In the genomic region with DNA sequence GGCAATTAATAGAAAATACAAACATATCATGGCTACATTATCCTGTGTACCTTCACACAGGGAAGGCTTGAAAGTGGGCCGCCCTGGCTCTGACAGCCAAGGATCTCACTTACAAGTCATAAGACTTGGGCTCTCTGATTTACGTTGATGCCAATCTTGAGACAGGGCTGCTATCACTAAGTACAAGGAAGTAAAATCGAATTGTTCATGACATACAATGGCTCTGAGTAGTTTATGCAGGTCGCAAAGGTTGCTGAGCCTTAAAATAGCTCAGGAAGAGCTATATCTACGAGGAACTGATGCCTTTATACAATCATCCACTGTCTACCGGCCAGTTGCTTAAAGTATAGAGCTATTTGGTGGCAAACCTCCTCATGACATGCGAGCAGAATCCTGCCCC, we compare ENCODE assay signal across 24 mouse cellular contexts. TPM values are rescaled to one million over a fixed set of nuclear protein-coding genes. Genes with fewer than 3 reads are reported as not detected.
DNase-seq lines count a peak whose midpoint lies in the region; ATAC-seq and TF ChIP-seq lines count a peak whose summit lies in the region.
"Had no signal": no experiment of that assay in that cellular context is flagged by ENCODE, and none has a peak within 500 bp of the region (broad histone marks: within the 10 kb centered on the region; RNA-seq: fewer than 3 reads in every experiment).

No protein-coding gene starts in this region.

- no peaks in the 10 kb centered on the region for H3K9me3 ChIP-seq in stomach, embryonic 16.5 days (replicated peaks; ENCODE audit: control insufficient read depth, low read length)
- H3K9me3 ChIP-seq in stomach, postnatal 0 days (ENCODE audit: control insufficient read depth, low read length), result no peaks in the 10 kb centered on the region
- no peaks in the 10 kb centered on the region for H3K9me3 ChIP-seq in embryonic facial prominence, embryonic 15.5 days (replicated peaks)
- 0 out of 2 replicates have a peak, but pooled peaks cover 8% of the 10 kb centered on the region for H3K9me3 ChIP-seq in limb, embryonic 12.5 days
- H3K9me3 ChIP-seq: forebrain, embryonic 13.5 days; G1E; hindbrain, embryonic 15.5 days had no signal

- ATAC-seq in stomach, embryonic 16.5 days (ENCODE audit: insufficient read depth, low FRiP score), result no peak
- ATAC-seq in stomach, postnatal 0 days (ENCODE audit: low FRiP score, low TSS enrichment), result no peak
- ATAC-seq in embryonic facial prominence, embryonic 15.5 days (ENCODE audit: insufficient number of reproducible peaks, low FRiP score, low TSS enrichment, low read depth), result no peak
- ATAC-seq in limb, embryonic 12.5 days (ENCODE audit: insufficient number of reproducible peaks, insufficient read depth, low FRiP score, low TSS enrichment, low read depth), result no peak
- ATAC-seq: forebrain, embryonic 13.5 days; lung, postnatal 0 days had no signal

- peaks cover 5% of the 10 kb centered on the region; the same call in 1 of the 2 replicates for H3K4me1 ChIP-seq in stomach, embryonic 16.5 days (ENCODE audit: control insufficient read depth, insufficient read depth, low read length)
- H3K4me1 ChIP-seq in stomach, postnatal 0 days (replicated peaks; ENCODE audit: control insufficient read depth, insufficient read depth), result no peaks in the 10 kb centered on the region
- H3K4me1 ChIP-seq in embryonic facial prominence, embryonic 15.5 days, result peaks cover 20% of the 10 kb centered on the region
- H3K4me1 ChIP-seq in limb, embryonic 12.5 days (replicated peaks), result peaks cover 38% of the 10 kb centered on the region
- H3K4me1 ChIP-seq: forebrain, embryonic 13.5 days; hindbrain, embryonic 15.5 days had no signal

- no peak overlapping the region for H3K4me3 ChIP-seq in stomach, embryonic 16.5 days (replicated peaks; ENCODE audit: low read length)
- no peak overlapping the region for H3K4me3 ChIP-seq in stomach, postnatal 0 days (ENCODE audit: low read depth, low read length)
- H3K4me3 ChIP-seq in embryonic facial prominence, embryonic 15.5 days (replicated peaks), result no peak overlapping the region
- H3K4me3 ChIP-seq in limb, embryonic 12.5 days (replicated peaks), result no peak overlapping the region
- H3K4me3 ChIP-seq in left cerebral cortex, adult 2 months, result no peak overlapping the region
- H3K4me3 ChIP-seq: erythroblast, embryonic 14.5 days; forebrain, embryonic 13.5 days; hindbrain, embryonic 15.5 days had no signal

- intact Hi-C loops in left cerebral cortex, adult 2 months (cut with DNase I), result no loop called here

- TF ChIP-seq CTCF in stomach, postnatal 0 days (IDR thresholded peaks at IDR 0.05; ENCODE audit: low read depth), result no peak
- no peak for TF ChIP-seq CTCF in left cerebral cortex, adult 2 months (IDR thresholded peaks at IDR 0.05)

- no peak for TF ChIP-seq EP300 in stomach, postnatal 0 days (optimal IDR thresholded peaks at IDR 0.05)

- no peak overlapping the region for H3K9ac ChIP-seq in stomach, embryonic 16.5 days (ENCODE audit: low read length)
- H3K9ac ChIP-seq in stomach, postnatal 0 days (ENCODE audit: low read length), result no peak overlapping the region
- no peak overlapping the region for H3K9ac ChIP-seq in embryonic facial prominence, embryonic 15.5 days
- H3K9ac ChIP-seq in limb, embryonic 12.5 days (replicated peaks), result no peak overlapping the region
- H3K9ac ChIP-seq: forebrain, embryonic 13.5 days; hindbrain, embryonic 15.5 days; liver, postnatal 0 days had no signal

- no peak overlapping the region for H3K4me2 ChIP-seq in stomach, embryonic 16.5 days (ENCODE audit: low read depth, low read length)
- no peak overlapping the region for H3K4me2 ChIP-seq in stomach, postnatal 0 days (replicated peaks; ENCODE audit: low read depth)
- H3K4me2 ChIP-seq in embryonic facial prominence, embryonic 15.5 days (replicated peaks), result no peak overlapping the region
- H3K4me2 ChIP-seq in limb, embryonic 12.5 days, result no peak overlapping the region; the same call in 1 of the 2 replicates
- H3K4me2 ChIP-seq: forebrain, embryonic 13.5 days; hindbrain, embryonic 15.5 days; liver, embryonic 11.5 days; midbrain, embryonic 11.5 days had no signal

- no peaks in the 10 kb centered on the region for H3K27me3 ChIP-seq in stomach, embryonic 16.5 days (ENCODE audit: control insufficient read depth, insufficient read depth, low read length)
- H3K27me3 ChIP-seq in stomach, postnatal 0 days (ENCODE audit: control insufficient read depth, insufficient read depth, low read length), result no peaks in the 10 kb centered on the region
- no peaks in the 10 kb centered on the region for H3K27me3 ChIP-seq in embryonic facial prominence, embryonic 15.5 days
- H3K27me3 ChIP-seq in limb, embryonic 12.5 days, result no peaks in the 10 kb centered on the region
- H3K27me3 ChIP-seq: CH12.LX; forebrain, embryonic 13.5 days; hindbrain, embryonic 15.5 days had no signal

- 81% methylated on average over 7 of the region's 7 CpGs for WGBS in stomach, embryonic 16.5 days
- 80% methylated on average over 7 of the region's 7 CpGs for WGBS in stomach, postnatal 0 days
- 69% methylated on average over 7 of the region's 7 CpGs for WGBS in embryonic facial prominence, embryonic 15.5 days
- WGBS in limb, embryonic 12.5 days, result 72% methylated on average over 7 of the region's 7 CpGs

- no peak for DNase-seq in stomach, postnatal 0 days (ENCODE audit: low spot score)
- no peak for DNase-seq in left cerebral cortex, adult 2 months (ENCODE audit: extremely low spot score in 1 of 2, low spot score in 2 of 2)
- no peak for DNase-seq in cerebellum, adult 9-11 months
- no peak for DNase-seq in spleen, postnatal 4 days (ENCODE audit: low spot score in 2 of 2)
- DNase-seq: adrenal gland, adult 8-10 months; B cell, adult 2 months; cerebellum, adult 18-20 months; cerebellum, postnatal 25 days; gastrocnemius, postnatal 10 days; heart, adult 18-20 months had no signal

- H3K27ac ChIP-seq in stomach, embryonic 16.5 days (ENCODE audit: low read length), result 0 out of 2 replicates have a peak overlapping the region, but pooled peaks have one; percentile 34
- no peak overlapping the region for H3K27ac ChIP-seq in stomach, postnatal 0 days (replicated peaks)
- peak overlapping the region; percentile 79; the same call in 1 of the 2 replicates for H3K27ac ChIP-seq in embryonic facial prominence, embryonic 15.5 days (replicated peaks)
- peak overlapping the region; percentile 90; the same call in 1 of the 2 replicates for H3K27ac ChIP-seq in limb, embryonic 12.5 days
- no peak overlapping the region for H3K27ac ChIP-seq in left cerebral cortex, adult 2 months
- H3K27ac ChIP-seq: forebrain, embryonic 13.5 days; hindbrain, embryonic 15.5 days had no signal

- H3K36me3 ChIP-seq in stomach, embryonic 16.5 days (ENCODE audit: control insufficient read depth, insufficient read depth, low read length), result no peaks in the 10 kb centered on the region
- no peaks in the 10 kb centered on the region for H3K36me3 ChIP-seq in stomach, postnatal 0 days (ENCODE audit: control insufficient read depth, insufficient read depth, low read length)
- H3K36me3 ChIP-seq in embryonic facial prominence, embryonic 15.5 days, result no peaks in the 10 kb centered on the region
- H3K36me3 ChIP-seq in limb, embryonic 12.5 days, result no peaks in the 10 kb centered on the region
- H3K36me3 ChIP-seq: G1E; hindbrain, embryonic 15.5 days had no signal

RNA-seq across cellular contexts. Expression of a gene that starts 4.6 kb away (rescaled TPM):
- 23.2 and 29.0 TPM in 2 replicates for polyA plus RNA-seq in stomach, embryonic 16.5 days (2015; fragmentation: Nextera tagmentation; extraction: Ambion mirVana)
- 14.7 and 18.3 TPM in 2 replicates for polyA plus RNA-seq in stomach, postnatal 0 days (2015; fragmentation: Nextera tagmentation; extraction: Ambion mirVana)
- 50.2 and 63.4 TPM in 2 replicates for polyA plus RNA-seq in embryonic facial prominence, embryonic 15.5 days (2015; fragmentation: Nextera tagmentation; extraction: Ambion mirVana)
- 3.2 and 4.7 TPM in 2 replicates for polyA plus RNA-seq in limb, embryonic 12.5 days (2016; fragmentation: Nextera tagmentation; extraction: Ambion mirVana)
- total RNA-seq in left cerebral cortex, adult 2 months (2021), result 10 to 100 TPM; 12.0 to 12.3 TPM
- total RNA-seq: CH12.LX had no signal
- polyA plus RNA-seq: erythroblast, embryonic 14.5 days; G1E had no signal

RNA-seq across cellular contexts. Expression of a gene that starts 27.5 kb away (rescaled TPM):
- polyA plus RNA-seq in stomach, embryonic 16.5 days (2015; fragmentation: Nextera tagmentation; extraction: Ambion mirVana), result 8.2 and 8.5 TPM in 2 replicates
- 16.4 and 17.7 TPM in 2 replicates for polyA plus RNA-seq in stomach, postnatal 0 days (2015; fragmentation: Nextera tagmentation; extraction: Ambion mirVana)
- polyA plus RNA-seq in embryonic facial prominence, embryonic 15.5 days (2015; fragmentation: Nextera tagmentation; extraction: Ambion mirVana), result 5.5 and 7.2 TPM in 2 replicates
- 0.05 TPM in 1 of 2 replicates, not detected in the other for polyA plus RNA-seq in limb, embryonic 12.5 days (2016; fragmentation: Nextera tagmentation; extraction: Ambion mirVana)
- 1 to 10 TPM; 2.3 to 2.6 TPM for total RNA-seq in left cerebral cortex, adult 2 months (2021)
- total RNA-seq: CH12.LX had no signal
- polyA plus RNA-seq: erythroblast, embryonic 14.5 days; forebrain, embryonic 13.5 days; liver, embryonic 11.5 days; midbrain, embryonic 11.5 days; neural tube, embryonic 14.5 days had no signal

RNA-seq across cellular contexts. Expression of a gene that starts 57.2 kb away (rescaled TPM):
- 1.3 and 1.7 TPM in 2 replicates for polyA plus RNA-seq in stomach, embryonic 16.5 days (2015; fragmentation: Nextera tagmentation; extraction: Ambion mirVana)
- 0.51 and 0.62 TPM in 2 replicates for polyA plus RNA-seq in stomach, postnatal 0 days (2015; fragmentation: Nextera tagmentation; extraction: Ambion mirVana)
- polyA plus RNA-seq in embryonic facial prominence, embryonic 15.5 days (2015; fragmentation: Nextera tagmentation; extraction: Ambion mirVana), result 0.23 and 0.60 TPM in 2 replicates
- polyA plus RNA-seq in limb, embryonic 12.5 days (2016; fragmentation: Nextera tagmentation; extraction: Ambion mirVana), result 0.20 and 0.41 TPM in 2 replicates
- not detected for total RNA-seq in left cerebral cortex, adult 2 months (2021)
- total RNA-seq: CH12.LX; heart, adult 18-20 months; left cerebral cortex, postnatal 25 days had no signal
- polyA plus RNA-seq: erythroblast, embryonic 14.5 days had no signal

Comparison
In these comparisons a context has a peak if more than half of its experiments do, and no peak if none do; other contexts are left out.
1. H3K27ac ChIP-seq: peak in stomach, embryonic 16.5 days (single experiment), embryonic facial prominence, embryonic 15.5 days (single experiment) and limb, embryonic 12.5 days (single experiment); none in stomach, postnatal 0 days (single experiment) and left cerebral cortex, adult 2 months (single experiment).